Mouse (Mus musculus) midbrain, embryonic 14.5 days (tissue): ENCODE measurements around the gene Disc1. TPM values are rescaled to one million over a fixed set of nuclear protein-coding genes. Genes with fewer than 3 reads are reported as not detected.

Source experiments
- ATAC-seq: fragments of 200-750 bp; cut with Nextera tagmentation; 2 replicates; pipeline ENCODE4 v1.8.0; 2017; ENCODE audit warnings: moderate number of reproducible peaks, moderate library complexity; ENCODE audit not compliant: low FRiP score, low TSS enrichment
- DNase-seq: peaks from one replicate; pipeline ENCODE4 v3.0.0-alpha.2; 2015
- H3K27ac ChIP-seq: fragments of 300-500 bp; sonication (generic); replicated peaks from 2 replicates; pipeline ENCODE4 v1.5.1; 2014; ENCODE audit warnings: mild to moderate bottlenecking, low read depth, low read length, moderate library complexity
- H3K27me3 ChIP-seq: fragments of 300-500 bp; sonication (generic); 2 replicates; pipeline ENCODE4 v1.6.1; 2014; ENCODE audit warnings: low read length, control low read depth, mixed read lengths; ENCODE audit not compliant: control insufficient read depth, insufficient read depth
- H3K36me3 ChIP-seq: fragments of 300-500 bp; sonication (generic); 2 replicates; pipeline ENCODE4 v1.6.1; 2014; ENCODE audit warnings: low read length, control low read depth; ENCODE audit not compliant: control insufficient read depth, insufficient read depth
- H3K4me1 ChIP-seq: fragments of 300-500 bp; sonication (generic); 2 replicates; pipeline ENCODE4 v1.6.1; 2014; ENCODE audit warnings: mild to moderate bottlenecking, antibody characterized with exemption, low read length, control low read depth; ENCODE audit not compliant: control insufficient read depth, insufficient read depth
- H3K4me2 ChIP-seq: fragments of 300-500 bp; sonication (generic); 2 replicates; pipeline ENCODE4 v1.6.1; 2014; ENCODE audit warnings: mild to moderate bottlenecking, low read length, moderate library complexity
- H3K4me3 ChIP-seq: fragments of 300-500 bp; sonication (generic); replicated peaks from 2 replicates; pipeline ENCODE4 v1.5.1; 2014; ENCODE audit warnings: low read depth, low read length
- H3K9ac ChIP-seq: fragments of 300-500 bp; sonication (generic); replicated peaks from 2 replicates; pipeline ENCODE4 v1.6.1; 2014; ENCODE audit warnings: mild to moderate bottlenecking, low read length, moderate library complexity
- H3K9me3 ChIP-seq: fragments of 300-500 bp; sonication (generic); 2 replicates; pipeline ENCODE4 v1.6.1; 2016; ENCODE audit warnings: low read length, control low read depth, mixed read lengths; ENCODE audit not compliant: control insufficient read depth
- WGBS: fragments of 180-500 bp; shearing (Covaris S2); extraction: QIAGEN DNeasy Blood & Tissue Kit; methylation state at CpG from one replicate; pipeline ENCODE4 v1.1.7; 2014; 5-methylcytosine and 5-hydroxymethylcytosine counted together
- polyA plus RNA-seq: library from polyadenylated mRNA; unstranded; fragments of >200 nt; fragmentation: Nextera tagmentation; extraction: Ambion mirVana; gene quantifications from 2 replicates; pipeline ENCODE4 v1.2.1, GENCODE M21; 2014

Gene Disc1
- polyA plus RNA-seq, 1 experiment from 2014 or later: 0.78 TPM

GRCm38 (mm10) chr8:125054436-125054810 is 428 bp downstream of the Disc1 start:
- Histone ChIP-seq H3K4me1 (no peaks in the 10 kb centered on the region), H3K27ac (peak overlapping the region; percentile 45; the same call in 1 of the 2 replicates), H3K4me3 (peak overlapping the region; percentile 51), H3K27me3 (peaks cover 36% of the 10 kb centered on the region), H3K36me3 (no peaks in the 10 kb centered on the region), H3K4me2 (peak overlapping the region; percentile 84), H3K9ac (peak overlapping the region; percentile 68), H3K9me3 (peaks cover 5% of the 10 kb centered on the region; the same call in 1 of the 2 replicates)
- ATAC-seq: no peak
- DNase-seq: peak; percentile 49
- under 1% methylated on average over 34 of the region's 38 CpGs for WGBS

- Histone ChIP-seq H3K4me1 (no peaks in the 10 kb centered on the region), H3K27ac (no peak overlapping the region), H3K36me3 (no peaks in the 10 kb centered on the region), H3K9ac (no peak overlapping the region), H3K9me3 (no peaks in the 10 kb centered on the region), H3K27me3 (0 out of 2 replicates have a peak, but pooled peaks cover under 1% of the 10 kb centered on the region), H3K4me3 (no peak overlapping the region), H3K4me2 (no peak overlapping the region)
- ATAC-seq (no peak), DNase-seq (no peak)
- WGBS: 85% methylated on average over 8 of the region's 8 CpGs
Observed at GRCm38 (mm10) chr8:125060904-125061303, 6.9 kb downstream of the Disc1 start.

GRCm38 (mm10) chr8:125065596-125065995 is 11.6 kb downstream of the Disc1 start:
- ATAC-seq: no peak
- Histone ChIP-seq H3K4me1 (peaks cover 4% of the 10 kb centered on the region; the same call in 1 of the 2 replicates), H3K27ac (no peak overlapping the region), H3K4me3 (no peak overlapping the region), H3K9me3 (no peaks in the 10 kb centered on the region), H3K9ac (no peak overlapping the region), H3K4me2 (no peak overlapping the region), H3K27me3 (no peaks in the 10 kb centered on the region), H3K36me3 (no peaks in the 10 kb centered on the region)
- DNase-seq: no peak
- WGBS: 87% methylated on average over 6 of the region's 6 CpGs

- no peak overlapping the region for H3K4me3 ChIP-seq
- peaks cover 4% of the 10 kb centered on the region; the same call in 1 of the 2 replicates for H3K4me1 ChIP-seq
- no peaks in the 10 kb centered on the region for H3K27me3 ChIP-seq
- ATAC-seq (no peak; the same call in 1 of the 2 replicates), DNase-seq (peak; percentile 88)
- peak overlapping the region; percentile 53 for H3K27ac ChIP-seq
- no peaks in the 10 kb centered on the region for H3K36me3 ChIP-seq
- no peaks in the 10 kb centered on the region for H3K9me3 ChIP-seq
- 42% methylated on average over 12 of the region's 12 CpGs for whole genome bisulfite sequencing
- no peak overlapping the region for H3K4me2 ChIP-seq
- no peak overlapping the region for H3K9ac ChIP-seq
Observed at GRCm38 (mm10) chr8:125066913-125067595, 13.1 kb downstream of the Disc1 start.

- H3K36me3 ChIP-seq: no peaks in the 10 kb centered on the region
- no peak for ATAC-seq
- 69% methylated on average over 9 of the region's 9 CpGs for WGBS
- H3K4me3 ChIP-seq: no peak overlapping the region
- H3K9ac ChIP-seq: no peak overlapping the region
- H3K4me2 ChIP-seq: no peak overlapping the region
- H3K9me3 ChIP-seq: no peaks in the 10 kb centered on the region
- DNase-seq: peak; percentile 41
- peak overlapping the region; percentile 49; the same call in 1 of the 2 replicates for H3K27ac ChIP-seq
- H3K4me1 ChIP-seq: peaks cover 4% of the 10 kb centered on the region; the same call in 1 of the 2 replicates
- no peaks in the 10 kb centered on the region for H3K27me3 ChIP-seq
Observed at GRCm38 (mm10) chr8:125067596-125067960, 13.6 kb downstream of the Disc1 start.

- DNase-seq (no peak), ATAC-seq (no peak)
- Histone ChIP-seq H3K27me3 (no peaks in the 10 kb centered on the region), H3K9me3 (no peaks in the 10 kb centered on the region), H3K9ac (no peak overlapping the region), H3K27ac (peak overlapping the region; percentile 49; the same call in 1 of the 2 replicates), H3K4me3 (no peak overlapping the region), H3K4me1 (peaks cover 4% of the 10 kb centered on the region; the same call in 1 of the 2 replicates), H3K4me2 (no peak overlapping the region), H3K36me3 (no peaks in the 10 kb centered on the region)
- 89% methylated on average over 6 of the region's 6 CpGs for WGBS
Observed at GRCm38 (mm10) chr8:125068146-125068905, 14.3 kb downstream of the Disc1 start.

- Histone ChIP-seq H3K4me1 (peaks cover 4% of the 10 kb centered on the region; the same call in 1 of the 2 replicates), H3K9ac (no peak overlapping the region), H3K27me3 (no peaks in the 10 kb centered on the region), H3K9me3 (no peaks in the 10 kb centered on the region), H3K4me2 (no peak overlapping the region), H3K4me3 (no peak overlapping the region), H3K36me3 (no peaks in the 10 kb centered on the region), H3K27ac (no peak overlapping the region)
- no peak for DNase-seq
- ATAC-seq: no peak
- WGBS: 65% methylated on average over 7 of the region's 7 CpGs
Observed at GRCm38 (mm10) chr8:125069304-125069703, 15.3 kb downstream of the Disc1 start.

- no peaks in the 10 kb centered on the region for H3K9me3 ChIP-seq
- no peaks in the 10 kb centered on the region for H3K27me3 ChIP-seq
- no peak overlapping the region for H3K4me3 ChIP-seq
- H3K9ac ChIP-seq: no peak overlapping the region
- DNase-seq (peak; percentile 31), ATAC-seq (no peak)
- no peak overlapping the region for H3K27ac ChIP-seq
- no peak overlapping the region for H3K4me2 ChIP-seq
- no peaks in the 10 kb centered on the region for H3K36me3 ChIP-seq
- WGBS: 25% methylated on average over 6 of the region's 6 CpGs
- H3K4me1 ChIP-seq: peaks cover 4% of the 10 kb centered on the region; the same call in 1 of the 2 replicates
Observed at GRCm38 (mm10) chr8:125069733-125070132, 15.7 kb downstream of the Disc1 start.
